Mouse (Mus musculus): Measurements from ENCODE around the gene Dnm3.

DNA sequence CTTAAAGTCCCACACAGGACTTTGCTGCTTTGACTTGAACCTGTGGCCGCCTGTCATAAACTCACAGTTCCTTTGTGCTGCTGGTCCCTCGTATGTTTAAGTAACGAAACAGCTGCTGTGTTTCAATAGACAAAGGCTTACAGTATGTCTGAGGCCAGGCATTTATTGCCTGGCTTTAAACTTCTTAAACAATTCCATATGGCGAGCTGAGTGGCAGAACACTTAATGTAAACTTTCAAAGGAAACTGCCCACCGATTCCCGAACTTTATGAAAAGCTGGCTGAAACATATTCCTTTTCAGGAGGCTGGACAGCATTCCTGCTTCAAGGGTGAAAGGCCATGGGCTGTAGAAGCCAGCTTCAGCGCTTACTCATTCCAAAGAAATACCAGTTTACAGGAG lies 460.9 kb downstream of the Dnm3 start:
- no peak for TF ChIP-seq CTCF (conservative IDR thresholded peaks at IDR 0.05; ENCODE audit: insufficient read depth, insufficient read length, low read depth, low read length)
- no peak for TF ChIP-seq POLR2A (IDR thresholded peaks at IDR 0.05; ENCODE audit: low read depth, low read length)

Data from kidney, adult 2 months (tissue).